Mouse (Mus musculus) intestine, postnatal 0 days (tissue): ENCODE measurements around the gene Slc9b2. TPM values are rescaled to one million over a fixed set of nuclear protein-coding genes. Genes with fewer than 3 reads are reported as not detected.

Experiments used
- ATAC-seq: fragments of 200-750 bp; cut with Nextera tagmentation; 2 replicates; pipeline ENCODE4 v1.8.0; 2017; ENCODE audit warnings: mild to moderate bottlenecking, moderate TSS enrichment, moderate library complexity
- H3K27ac ChIP-seq: fragments of 300-500 bp; sonication (generic); 2 replicates; pipeline ENCODE4 v1.5.1; 2014; ENCODE audit warnings: mild to moderate bottlenecking, low read depth, low read length, moderate library complexity
- H3K27me3 ChIP-seq: fragments of 300-500 bp; sonication (generic); replicated peaks from 2 replicates; pipeline ENCODE4 v1.6.1; 2014; ENCODE audit warnings: low read length, mixed read lengths; ENCODE audit not compliant: control insufficient read depth, insufficient read depth
- H3K36me3 ChIP-seq: fragments of 300-500 bp; sonication (generic); 2 replicates; pipeline ENCODE4 v1.6.1; 2014; ENCODE audit warnings: mild to moderate bottlenecking, moderate library complexity; ENCODE audit not compliant: control insufficient read depth, insufficient read depth
- H3K4me1 ChIP-seq: fragments of 300-500 bp; sonication (generic); replicated peaks from 2 replicates; pipeline ENCODE4 v1.6.1; 2014; ENCODE audit warnings: antibody characterized with exemption, low read length, mixed read lengths; ENCODE audit not compliant: control insufficient read depth, insufficient read depth
- H3K4me2 ChIP-seq: fragments of 300-500 bp; sonication (generic); replicated peaks from 2 replicates; pipeline ENCODE4 v1.6.1; 2014; ENCODE audit warnings: low read depth, mild to moderate bottlenecking, moderate library complexity
- H3K4me3 ChIP-seq: fragments of 300-500 bp; sonication (generic); 2 replicates; pipeline ENCODE4 v1.5.1; 2014; ENCODE audit warnings: low read depth, low read length
- H3K9ac ChIP-seq: fragments of 300-500 bp; sonication (generic); 2 replicates; pipeline ENCODE4 v1.6.1; 2014; ENCODE audit warnings: mild to moderate bottlenecking, low read depth, low read length
- H3K9me3 ChIP-seq: fragments of 300-500 bp; sonication (generic); 2 replicates; pipeline ENCODE4 v1.6.1; 2016; ENCODE audit warnings: mixed run types; ENCODE audit not compliant: control insufficient read depth
- CTCF ChIP-seq: sonication (generic); IDR thresholded peaks from 2 replicates; pipeline ENCODE4 v1.5.1; 2016; ENCODE audit warnings: low read depth, mild to moderate bottlenecking, control low read depth, antibody characterized with exemption, moderate library complexity
- WGBS: fragments of 180-500 bp; shearing (Covaris S2); extraction: QIAGEN DNeasy Blood & Tissue Kit; methylation state at CpG from one replicate; pipeline ENCODE4 v1.1.7; 2014; 5-methylcytosine and 5-hydroxymethylcytosine counted together
- polyA plus RNA-seq: library from polyadenylated mRNA; unstranded; fragments of >200 nt; fragmentation: Nextera tagmentation; extraction: Ambion mirVana; gene quantifications from 2 replicates; pipeline ENCODE4 v1.2.1, GENCODE M21; 2015

The Slc9b2 gene
- polyA plus RNA-seq, 1 experiment from 2014 or later, result 0.59 TPM

DNA sequence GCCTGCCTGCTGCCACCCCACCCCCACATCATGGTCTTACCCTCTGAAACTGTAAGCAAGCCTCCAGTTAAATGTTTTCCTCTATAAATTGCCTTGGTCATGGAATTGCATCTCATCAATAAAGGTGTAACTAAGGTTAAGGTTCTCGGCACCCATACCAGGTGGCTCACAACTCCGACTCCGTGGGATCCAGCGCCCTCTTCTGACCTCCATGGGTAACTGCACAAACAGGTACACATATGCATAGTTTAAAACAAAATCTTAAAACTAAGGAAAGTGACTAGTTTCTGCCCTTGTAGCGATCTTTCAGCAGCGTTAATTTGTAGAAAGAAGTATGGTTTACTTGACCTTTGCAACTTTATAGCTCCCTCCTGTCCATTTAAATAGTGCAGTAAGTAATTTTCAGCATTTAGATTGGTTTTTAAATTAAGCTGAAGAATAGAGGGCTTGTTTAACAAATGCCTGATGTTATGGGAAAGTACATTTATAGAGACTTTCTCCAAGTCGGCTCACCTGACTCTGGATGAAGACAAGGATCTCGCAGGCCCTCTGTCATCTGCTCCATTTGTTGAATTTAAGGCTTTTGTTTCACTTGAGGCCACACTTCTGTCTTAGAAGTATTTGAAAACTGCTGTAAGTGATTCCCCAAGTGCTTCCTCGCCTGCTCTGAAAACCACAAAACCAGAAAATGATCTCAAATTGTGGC lies 8.4 kb downstream of the Slc9b2 start:
- WGBS, result 89% methylated on average over 9 of the region's 9 CpGs
- Histone ChIP-seq H3K36me3 (no peaks in the 10 kb centered on the region), H3K4me3 (no peak overlapping the region), H3K4me2 (no peak overlapping the region), H3K9ac (no peak overlapping the region), H3K4me1 (no peaks in the 10 kb centered on the region), H3K27ac (no peak overlapping the region), H3K9me3 (no peaks in the 10 kb centered on the region), H3K27me3 (no peaks in the 10 kb centered on the region)
- ATAC-seq, result no peak
- TF ChIP-seq CTCF, result no peak

GRCm38 (mm10) chr3:135318331-135318730 lies 10.8 kb downstream of the Slc9b2 start:
- Histone ChIP-seq H3K4me2 (no peak overlapping the region), H3K36me3 (no peaks in the 10 kb centered on the region), H3K4me1 (no peaks in the 10 kb centered on the region), H3K9me3 (no peaks in the 10 kb centered on the region), H3K4me3 (no peak overlapping the region), H3K27ac (no peak overlapping the region), H3K27me3 (no peaks in the 10 kb centered on the region), H3K9ac (no peak overlapping the region)
- no peak for ATAC-seq
- WGBS, result 80% methylated on average over 11 of the region's 11 CpGs
- no peak for TF ChIP-seq CTCF

GRCm38 (mm10) chr3:135324354-135324753 lies 16.9 kb downstream of the Slc9b2 start:
- H3K4me1 ChIP-seq, result no peaks in the 10 kb centered on the region
- no peak overlapping the region for H3K4me2 ChIP-seq
- TF ChIP-seq CTCF, result no peak
- H3K4me3 ChIP-seq, result no peak overlapping the region
- no peak overlapping the region for H3K9ac ChIP-seq
- no peak for ATAC-seq
- H3K27ac ChIP-seq, result no peak overlapping the region
- H3K36me3 ChIP-seq, result no peaks in the 10 kb centered on the region
- H3K27me3 ChIP-seq, result no peaks in the 10 kb centered on the region
- no peaks in the 10 kb centered on the region for H3K9me3 ChIP-seq
- 63% methylated on average over 6 of the region's 6 CpGs for WGBS

DNA sequence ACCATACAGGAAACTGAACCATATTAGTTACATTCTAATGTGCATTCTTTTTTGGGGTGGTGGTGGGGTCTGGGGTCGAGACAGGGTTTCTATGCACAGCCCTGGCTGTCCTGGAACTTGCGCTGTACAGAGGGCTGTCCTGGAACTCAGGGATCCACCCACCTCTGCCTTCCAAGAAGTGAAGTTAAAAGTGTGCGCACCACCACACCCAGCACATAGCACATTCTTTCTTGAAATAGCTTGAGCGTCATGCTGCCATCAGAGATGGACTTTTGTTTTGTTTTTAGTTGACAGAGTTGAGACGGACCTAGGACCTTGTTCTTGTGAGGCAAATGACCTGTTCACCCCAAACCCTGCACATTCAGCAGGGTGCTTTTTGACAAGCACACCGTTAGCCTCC lies 19.7 kb downstream of the Slc9b2 start:
- H3K27me3 ChIP-seq, result no peaks in the 10 kb centered on the region
- no peaks in the 10 kb centered on the region for H3K36me3 ChIP-seq
- whole genome bisulfite sequencing, result 63% methylated on average over 6 of the region's 6 CpGs
- no peak overlapping the region for H3K27ac ChIP-seq
- H3K4me2 ChIP-seq, result no peak overlapping the region
- H3K9me3 ChIP-seq, result no peaks in the 10 kb centered on the region
- no peak for TF ChIP-seq CTCF
- no peaks in the 10 kb centered on the region for H3K4me1 ChIP-seq
- H3K9ac ChIP-seq, result no peak overlapping the region
- H3K4me3 ChIP-seq, result no peak overlapping the region
- no peak for ATAC-seq

GRCm38 (mm10) chr3:135327601-135328000 lies 20.1 kb downstream of the Slc9b2 start:
- H3K4me3 ChIP-seq, result no peak overlapping the region
- no peaks in the 10 kb centered on the region for H3K36me3 ChIP-seq
- no peak overlapping the region for H3K4me2 ChIP-seq
- H3K27ac ChIP-seq, result no peak overlapping the region
- 61% methylated on average over 2 of the region's 2 CpGs for WGBS
- no peaks in the 10 kb centered on the region for H3K4me1 ChIP-seq
- no peaks in the 10 kb centered on the region for H3K9me3 ChIP-seq
- H3K9ac ChIP-seq, result no peak overlapping the region
- peak; percentile 54 for TF ChIP-seq CTCF
- no peak for ATAC-seq
- no peaks in the 10 kb centered on the region for H3K27me3 ChIP-seq

- Histone ChIP-seq H3K4me1 (no peaks in the 10 kb centered on the region), H3K27me3 (no peaks in the 10 kb centered on the region), H3K4me3 (no peak overlapping the region), H3K27ac (no peak overlapping the region), H3K4me2 (no peak overlapping the region), H3K9ac (no peak overlapping the region), H3K9me3 (no peaks in the 10 kb centered on the region), H3K36me3 (no peaks in the 10 kb centered on the region)
- peak; percentile 73 for TF ChIP-seq CTCF
- WGBS, result 51% methylated on average over 3 of the region's 3 CpGs
- no peak for ATAC-seq
Measured at GRCm38 (mm10) chr3:135328560-135328959, 21.1 kb downstream of the Slc9b2 start.

DNA sequence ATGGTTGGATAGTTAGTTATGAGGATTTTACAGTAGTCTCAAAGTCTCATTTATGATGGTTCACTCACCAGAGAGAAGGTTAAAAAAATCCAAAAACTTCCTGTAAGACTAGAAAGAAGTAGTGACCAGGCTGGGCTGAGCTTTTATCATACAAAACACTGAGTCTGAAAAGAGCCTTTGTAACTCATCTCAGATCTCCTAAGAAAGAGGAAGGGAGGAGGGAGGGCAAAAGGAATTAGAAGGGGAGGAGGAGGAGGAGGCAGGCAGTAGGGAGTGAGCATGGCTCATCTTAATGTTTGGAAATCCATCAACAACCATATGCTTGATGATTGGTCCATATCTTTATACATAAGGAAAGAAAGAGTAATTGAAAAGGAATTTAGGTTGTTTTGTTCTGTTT lies 25.2 kb downstream of the Slc9b2 start:
- Histone ChIP-seq H3K9me3 (no peaks in the 10 kb centered on the region), H3K4me1 (no peaks in the 10 kb centered on the region), H3K27ac (no peak overlapping the region), H3K36me3 (no peaks in the 10 kb centered on the region), H3K27me3 (no peaks in the 10 kb centered on the region), H3K9ac (no peak overlapping the region), H3K4me2 (no peak overlapping the region), H3K4me3 (no peak overlapping the region)
- ATAC-seq, result no peak
- TF ChIP-seq CTCF, result no peak
